Mouse (Mus musculus): ENCODE results near the gene Ttc4. TPM values are rescaled to one million over a fixed set of nuclear protein-coding genes. Genes with fewer than 3 reads are reported as not detected.

Gene Ttc4
- polyA plus RNA-seq, 1 experiment: 34.7 TPM

DNA sequence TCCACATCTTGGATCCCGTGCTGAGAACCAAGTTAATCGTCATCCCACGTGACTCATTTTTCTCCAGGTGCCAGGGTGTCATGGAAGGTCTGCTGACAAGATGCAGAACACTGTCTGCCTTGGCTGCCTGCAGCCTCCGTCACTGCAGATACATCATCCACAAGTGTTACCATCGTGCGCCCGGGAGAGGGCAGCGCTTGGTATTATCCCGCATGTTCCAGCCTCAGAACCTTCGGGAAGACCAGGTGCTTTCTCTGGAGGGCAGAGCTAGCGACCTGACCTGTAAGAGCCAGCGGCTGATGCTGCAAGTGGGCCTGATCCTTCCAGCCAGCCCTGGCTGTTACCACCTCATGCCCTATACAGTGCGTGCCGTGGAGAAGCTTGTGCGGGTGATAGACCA lies 25.7 kb downstream of the Ttc4 start:
- 95% methylated on average over 15 of the region's 15 CpGs for WGBS
- no peaks in the 10 kb centered on the region for H3K27me3 ChIP-seq (ENCODE audit: control insufficient read depth, insufficient read depth, low read length)
- DNase-seq (ENCODE audit: low read depth in 1 of 2, low spot score in 2 of 2): no peak
- H3K4me3 ChIP-seq (ENCODE audit: extremely low read depth, insufficient read depth, insufficient read length): no peak overlapping the region
- peaks cover under 1% of the 10 kb centered on the region; the same call in 1 of the 2 replicates for H3K36me3 ChIP-seq (ENCODE audit: control insufficient read depth, insufficient read depth, low read length)
- no peak overlapping the region for H3K27ac ChIP-seq (ENCODE audit: insufficient read depth, low read length)
- TF ChIP-seq CTCF (IDR thresholded peaks at IDR 0.05; ENCODE audit: extremely low read depth, insufficient read depth, insufficient read length, insufficient replicate concordance): no peak
- TF ChIP-seq POLR2A (IDR thresholded peaks at IDR 0.05; ENCODE audit: low read depth, low read length): no peak
- H3K4me1 ChIP-seq (ENCODE audit: control insufficient read depth, insufficient read depth, insufficient read length): peaks cover 5% of the 10 kb centered on the region; the same call in 1 of the 2 replicates

DNA sequence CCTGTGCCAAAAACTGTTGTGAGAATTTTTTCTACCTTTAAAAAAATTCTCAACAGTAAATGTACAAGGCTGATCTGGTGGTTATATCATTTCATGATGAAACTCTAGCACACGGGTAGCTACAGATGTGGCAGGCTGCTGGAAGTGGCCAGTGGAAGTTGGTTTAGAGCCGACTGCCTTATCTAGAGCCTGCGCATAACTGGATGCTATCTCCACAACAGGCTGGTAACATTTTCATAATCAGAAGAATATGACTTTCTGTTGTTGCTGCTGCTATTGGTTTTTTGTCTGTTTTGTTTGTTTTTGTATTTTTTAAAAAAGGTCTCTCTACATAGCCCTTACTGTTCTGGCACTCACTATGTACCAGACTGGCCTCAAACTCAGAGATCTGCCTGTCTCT lies 26.2 kb downstream of the Ttc4 start:
- H3K27me3 ChIP-seq (ENCODE audit: control insufficient read depth, insufficient read depth, low read length): no peaks in the 10 kb centered on the region
- no peaks in the 10 kb centered on the region; the same call in 1 of the 2 replicates for H3K36me3 ChIP-seq (ENCODE audit: control insufficient read depth, insufficient read depth, low read length)
- WGBS: 82% methylated on average over 3 of the region's 3 CpGs
- H3K27ac ChIP-seq (ENCODE audit: insufficient read depth, low read length): no peak overlapping the region
- TF ChIP-seq POLR2A (IDR thresholded peaks at IDR 0.05; ENCODE audit: low read depth, low read length) (no peak), CTCF (IDR thresholded peaks at IDR 0.05; ENCODE audit: extremely low read depth, insufficient read depth, insufficient read length, insufficient replicate concordance) (no peak)
- H3K4me1 ChIP-seq (ENCODE audit: control insufficient read depth, insufficient read depth, insufficient read length): peaks cover 5% of the 10 kb centered on the region; the same call in 1 of the 2 replicates
- no peak overlapping the region for H3K4me3 ChIP-seq (ENCODE audit: extremely low read depth, insufficient read depth, insufficient read length)
- no peak for DNase-seq (ENCODE audit: low read depth in 1 of 2, low spot score in 2 of 2)

DNA sequence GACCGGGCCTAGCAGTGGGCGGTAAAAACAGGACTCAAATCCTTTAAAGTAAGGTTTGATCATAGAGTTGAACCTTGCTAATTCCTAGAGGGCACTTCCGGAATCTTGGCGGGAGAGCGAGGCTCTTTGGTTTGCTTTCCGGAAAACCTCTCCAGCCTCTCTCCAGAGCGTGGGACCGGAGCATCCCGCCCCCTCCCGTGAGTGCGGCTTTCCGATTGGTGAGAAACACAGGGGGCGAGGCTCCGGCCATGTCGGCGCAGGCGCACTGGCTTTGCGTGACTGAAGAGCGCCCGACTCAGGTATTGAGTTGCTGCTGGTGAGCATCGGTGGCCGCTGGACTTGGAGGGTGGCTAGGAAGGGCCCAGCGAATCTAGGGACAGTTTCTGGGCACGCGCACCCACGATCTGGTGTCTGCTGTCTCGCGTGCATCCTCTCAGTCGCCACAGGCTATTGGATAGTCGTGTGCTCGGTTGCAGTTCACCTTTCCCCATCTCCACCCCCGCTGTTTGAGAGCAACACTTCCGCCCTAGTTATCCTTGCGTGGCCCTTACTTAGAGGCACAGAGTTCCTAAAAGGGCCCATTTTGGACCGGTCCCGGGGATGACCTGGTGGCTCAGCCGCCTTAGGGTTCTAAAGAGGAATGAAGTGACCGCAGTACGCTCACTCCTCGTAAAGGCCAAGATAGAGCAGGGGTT lies 27.8 kb downstream of the Ttc4 start, which contains the start of gene Pars2:
TSS of gene Pars2 (plus strand) at position 237 of the 695 bp plus-strand sequence.
- H3K27me3 ChIP-seq (ENCODE audit: control insufficient read depth, insufficient read depth, low read length): no peaks in the 10 kb centered on the region
- peaks cover 5% of the 10 kb centered on the region; the same call in 1 of the 2 replicates for H3K4me1 ChIP-seq (ENCODE audit: control insufficient read depth, insufficient read depth, insufficient read length)
- no peaks in the 10 kb centered on the region; the same call in 1 of the 2 replicates for H3K36me3 ChIP-seq (ENCODE audit: control insufficient read depth, insufficient read depth, low read length)
- WGBS: 3% methylated on average over 40 of the region's 40 CpGs
- TF ChIP-seq POLR2A (IDR thresholded peaks at IDR 0.05; ENCODE audit: low read depth, low read length): peak; percentile 80
- no peak for TF ChIP-seq CTCF (IDR thresholded peaks at IDR 0.05; ENCODE audit: extremely low read depth, insufficient read depth, insufficient read length, insufficient replicate concordance)
- H3K27ac ChIP-seq (ENCODE audit: insufficient read depth, low read length): peak within 1 kb of the TSS; percentile 74
- H3K4me3 ChIP-seq (ENCODE audit: extremely low read depth, insufficient read depth, insufficient read length): peak within 1 kb of the TSS; percentile 92
- peak; percentile 92 to 95 for DNase-seq (ENCODE audit: low read depth in 1 of 2, low spot score in 2 of 2)

DNA sequence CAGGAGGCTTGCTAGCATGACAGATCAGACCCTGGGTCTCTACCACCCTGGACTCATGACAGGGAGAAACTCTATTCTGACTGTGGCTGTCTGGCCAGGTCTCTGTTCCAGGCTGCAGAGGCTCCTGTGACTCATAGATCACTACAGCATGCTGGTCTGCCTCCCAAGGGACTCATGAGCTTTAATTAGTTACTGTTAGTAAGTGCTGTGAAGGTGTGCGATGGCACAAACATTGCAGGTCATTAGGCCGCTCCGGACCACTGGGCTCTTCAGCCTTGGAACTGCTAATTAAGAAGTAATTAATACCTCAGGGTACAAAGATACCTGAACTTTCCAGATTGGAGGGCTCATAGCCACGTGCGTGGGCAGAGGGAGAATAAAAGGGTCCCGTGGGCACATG lies 31.6 kb downstream of the Ttc4 start:
- no peaks in the 10 kb centered on the region for H3K36me3 ChIP-seq (ENCODE audit: control insufficient read depth, insufficient read depth, low read length)
- peaks cover 5% of the 10 kb centered on the region; the same call in 1 of the 2 replicates for H3K4me1 ChIP-seq (ENCODE audit: control insufficient read depth, insufficient read depth, insufficient read length)
- H3K27ac ChIP-seq (ENCODE audit: insufficient read depth, low read length): no peak overlapping the region
- WGBS: 93% methylated on average over 6 of the region's 6 CpGs
- no peak overlapping the region for H3K4me3 ChIP-seq (ENCODE audit: extremely low read depth, insufficient read depth, insufficient read length)
- no peak for TF ChIP-seq CTCF (IDR thresholded peaks at IDR 0.05; ENCODE audit: extremely low read depth, insufficient read depth, insufficient read length, insufficient replicate concordance)
- TF ChIP-seq POLR2A (IDR thresholded peaks at IDR 0.05; ENCODE audit: low read depth, low read length): no peak
- H3K27me3 ChIP-seq (ENCODE audit: control insufficient read depth, insufficient read depth, low read length): no peaks in the 10 kb centered on the region
- no peak for DNase-seq (ENCODE audit: low read depth in 1 of 2, low spot score in 2 of 2)

DNA sequence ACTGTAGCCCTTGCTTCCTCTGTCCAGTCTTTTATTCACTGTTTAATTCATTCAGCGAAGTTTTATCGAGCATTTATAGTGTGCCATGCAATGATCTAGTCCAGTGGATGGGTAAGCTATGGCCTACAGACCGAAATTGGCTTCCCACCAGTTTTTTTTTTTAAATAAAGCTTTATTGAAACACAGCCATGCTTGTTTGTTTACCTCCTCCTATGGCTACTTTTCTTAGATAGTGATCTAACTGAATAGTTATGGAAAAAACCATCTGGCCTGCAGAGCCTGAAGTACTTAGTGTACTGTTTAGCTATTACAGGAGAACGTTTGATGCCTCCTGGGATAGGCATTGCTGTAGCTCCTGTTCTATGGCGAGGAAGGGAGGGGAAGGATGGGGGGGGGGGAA lies 32.9 kb downstream of the Ttc4 start:
- H3K4me1 ChIP-seq (ENCODE audit: control insufficient read depth, insufficient read depth, insufficient read length): no peaks in the 10 kb centered on the region
- H3K27ac ChIP-seq (ENCODE audit: insufficient read depth, low read length): no peak overlapping the region
- 83% methylated on average over 5 of the region's 5 CpGs for WGBS
- TF ChIP-seq POLR2A (IDR thresholded peaks at IDR 0.05; ENCODE audit: low read depth, low read length) (no peak), CTCF (IDR thresholded peaks at IDR 0.05; ENCODE audit: extremely low read depth, insufficient read depth, insufficient read length, insufficient replicate concordance) (no peak)
- no peaks in the 10 kb centered on the region for H3K27me3 ChIP-seq (ENCODE audit: control insufficient read depth, insufficient read depth, low read length)
- no peak for DNase-seq (ENCODE audit: low read depth in 1 of 2, low spot score in 2 of 2)
- H3K4me3 ChIP-seq (ENCODE audit: extremely low read depth, insufficient read depth, insufficient read length): no peak overlapping the region
- H3K36me3 ChIP-seq (ENCODE audit: control insufficient read depth, insufficient read depth, low read length): no peaks in the 10 kb centered on the region

DNA sequence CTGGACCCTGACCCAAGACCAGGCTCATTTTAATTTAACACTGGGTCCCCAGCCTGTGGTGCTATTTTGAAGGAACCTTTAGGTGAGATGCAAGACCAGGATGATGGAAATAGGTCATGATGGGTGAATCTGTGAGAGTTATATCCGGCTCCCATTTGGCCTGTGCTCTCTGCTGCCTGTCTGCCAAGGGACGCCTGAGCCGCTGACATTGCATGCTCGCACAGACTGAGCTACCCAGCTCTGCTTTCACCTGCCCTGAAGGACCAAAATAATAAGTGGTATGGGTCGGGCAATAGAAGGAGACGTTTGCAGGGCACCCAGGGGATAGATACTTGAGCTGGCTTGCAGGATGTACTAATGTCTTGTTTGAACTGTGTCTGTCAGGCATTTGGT lies 34.5 kb downstream of the Ttc4 start:
- no peaks in the 10 kb centered on the region for H3K36me3 ChIP-seq (ENCODE audit: control insufficient read depth, insufficient read depth, low read length)
- DNase-seq (ENCODE audit: low read depth in 1 of 2, low spot score in 2 of 2): no peak
- H3K4me3 ChIP-seq (ENCODE audit: extremely low read depth, insufficient read depth, insufficient read length): no peak overlapping the region
- no peaks in the 10 kb centered on the region for H3K27me3 ChIP-seq (ENCODE audit: control insufficient read depth, insufficient read depth, low read length)
- no peaks in the 10 kb centered on the region for H3K4me1 ChIP-seq (ENCODE audit: control insufficient read depth, insufficient read depth, insufficient read length)
- no peak overlapping the region for H3K27ac ChIP-seq (ENCODE audit: insufficient read depth, low read length)
- 84% methylated on average over 6 of the region's 6 CpGs for WGBS
- TF ChIP-seq CTCF (IDR thresholded peaks at IDR 0.05; ENCODE audit: extremely low read depth, insufficient read depth, insufficient read length, insufficient replicate concordance): no peak
- no peak for TF ChIP-seq POLR2A (IDR thresholded peaks at IDR 0.05; ENCODE audit: low read depth, low read length)

Measured in spleen, adult 2 months (tissue).